8 mouse cellular contexts compared by ENCODE assay signal in genomic region chr1:136726145-136726935, GRCm38 (mm10).
DNase-seq lines count a peak whose midpoint lies in the region; ATAC-seq and TF ChIP-seq lines count a peak whose summit lies in the region.

No protein-coding gene starts in this region.

- no peak overlapping the region for H3K4me3 ChIP-seq in forebrain, postnatal 0 days (ENCODE audit: low read depth, low read length)
- no peak overlapping the region for H3K4me3 ChIP-seq in forebrain, embryonic 13.5 days
- no peak overlapping the region for H3K4me3 ChIP-seq in midbrain, embryonic 14.5 days (replicated peaks; ENCODE audit: low read depth, low read length)
- H3K4me3 ChIP-seq in midbrain, embryonic 13.5 days (replicated peaks): no peak overlapping the region
- H3K4me3 ChIP-seq in hindbrain, embryonic 10.5 days: no peak overlapping the region

- WGBS in forebrain, postnatal 0 days: 43% methylated on average over 11 of the region's 11 CpGs
- 54% methylated on average over 11 of the region's 11 CpGs for WGBS in forebrain, embryonic 13.5 days
- 42% methylated on average over 11 of the region's 11 CpGs for WGBS in midbrain, embryonic 14.5 days
- 46% methylated on average over 11 of the region's 11 CpGs for WGBS in midbrain, embryonic 13.5 days
- 67% methylated on average over 11 of the region's 11 CpGs for WGBS in hindbrain, embryonic 10.5 days

- no peak overlapping the region for H3K9ac ChIP-seq in forebrain, postnatal 0 days
- H3K9ac ChIP-seq in forebrain, embryonic 13.5 days: no peak overlapping the region
- no peak overlapping the region for H3K9ac ChIP-seq in midbrain, embryonic 14.5 days (replicated peaks; ENCODE audit: low read length)
- H3K9ac ChIP-seq in midbrain, embryonic 13.5 days (replicated peaks): no peak overlapping the region

- no peaks in the 10 kb centered on the region for H3K9me3 ChIP-seq in forebrain, postnatal 0 days (ENCODE audit: low read length)
- no peaks in the 10 kb centered on the region for H3K9me3 ChIP-seq in forebrain, embryonic 13.5 days (replicated peaks)
- no peaks in the 10 kb centered on the region for H3K9me3 ChIP-seq in midbrain, embryonic 14.5 days (ENCODE audit: control insufficient read depth, low read length)
- H3K9me3 ChIP-seq in midbrain, embryonic 13.5 days: no peaks in the 10 kb centered on the region
- H3K9me3 ChIP-seq in hindbrain, embryonic 10.5 days: no peaks in the 10 kb centered on the region

- H3K27ac ChIP-seq in forebrain, postnatal 0 days (ENCODE audit: low read depth, low read length): no peak overlapping the region
- no peak overlapping the region for H3K27ac ChIP-seq in forebrain, embryonic 13.5 days
- H3K27ac ChIP-seq in midbrain, embryonic 14.5 days (replicated peaks; ENCODE audit: low read depth, low read length): no peak overlapping the region
- H3K27ac ChIP-seq in midbrain, embryonic 13.5 days: no peak overlapping the region
- no peak overlapping the region for H3K27ac ChIP-seq in hindbrain, embryonic 10.5 days

- DNase-seq in forebrain, postnatal 0 days: peak; percentile 45
- peak; percentile 67 for DNase-seq in midbrain, embryonic 14.5 days
- peak; percentile 48 for DNase-seq in kidney, postnatal 10 days
- DNase-seq in splenic B cell, adult 2 months (ENCODE audit: low read depth, low spot score): peak; percentile 69
- DNase-seq in ovary, postnatal 36 days (ENCODE audit: low spot score): no peak
- DNase-seq in hindbrain, embryonic 10.5 days (ENCODE audit: low spot score): no peak

- no peaks in the 10 kb centered on the region for H3K4me1 ChIP-seq in forebrain, postnatal 0 days (ENCODE audit: insufficient read depth)
- H3K4me1 ChIP-seq in forebrain, embryonic 13.5 days: peaks cover 9% of the 10 kb centered on the region; the same call in 1 of the 2 replicates
- H3K4me1 ChIP-seq in midbrain, embryonic 14.5 days (ENCODE audit: control insufficient read depth, insufficient read depth, low read length): no peaks in the 10 kb centered on the region
- peaks cover 16% of the 10 kb centered on the region for H3K4me1 ChIP-seq in midbrain, embryonic 13.5 days (replicated peaks)
- peaks cover 11% of the 10 kb centered on the region for H3K4me1 ChIP-seq in hindbrain, embryonic 10.5 days (replicated peaks)

- no peaks in the 10 kb centered on the region for H3K36me3 ChIP-seq in forebrain, postnatal 0 days (ENCODE audit: insufficient read depth)
- H3K36me3 ChIP-seq in forebrain, embryonic 13.5 days (ENCODE audit: poor library complexity, severe bottlenecking): no peaks in the 10 kb centered on the region
- H3K36me3 ChIP-seq in midbrain, embryonic 14.5 days (ENCODE audit: control insufficient read depth, insufficient read depth, low read length): no peaks in the 10 kb centered on the region
- H3K36me3 ChIP-seq in midbrain, embryonic 13.5 days: no peaks in the 10 kb centered on the region
- no peaks in the 10 kb centered on the region for H3K36me3 ChIP-seq in splenic B cell, adult 2 months (ENCODE audit: control insufficient read depth, insufficient read depth, low read length, poor library complexity, severe bottlenecking)
- no peaks in the 10 kb centered on the region for H3K36me3 ChIP-seq in hindbrain, embryonic 10.5 days

- no peak for ATAC-seq in forebrain, postnatal 0 days
- ATAC-seq in forebrain, embryonic 13.5 days: no peak
- no peak for ATAC-seq in midbrain, embryonic 14.5 days (ENCODE audit: low FRiP score, low TSS enrichment)
- no peak for ATAC-seq in midbrain, embryonic 13.5 days

- H3K27me3 ChIP-seq in forebrain, postnatal 0 days (ENCODE audit: insufficient read depth, low read length): no peaks in the 10 kb centered on the region
- peaks cover 3% of the 10 kb centered on the region; the same call in 1 of the 2 replicates for H3K27me3 ChIP-seq in forebrain, embryonic 13.5 days
- H3K27me3 ChIP-seq in midbrain, embryonic 14.5 days (ENCODE audit: control insufficient read depth, insufficient read depth, low read length): no peaks in the 10 kb centered on the region
- H3K27me3 ChIP-seq in midbrain, embryonic 13.5 days: no peaks in the 10 kb centered on the region
- no peaks in the 10 kb centered on the region for H3K27me3 ChIP-seq in splenic B cell, adult 2 months (ENCODE audit: control insufficient read depth, insufficient read depth, low read length, poor library complexity, severe bottlenecking)
- peaks cover 10% of the 10 kb centered on the region for H3K27me3 ChIP-seq in hindbrain, embryonic 10.5 days (ENCODE audit: insufficient read depth, poor library complexity, severe bottlenecking)

- H3K4me2 ChIP-seq in forebrain, postnatal 0 days (ENCODE audit: low read depth): no peak overlapping the region
- H3K4me2 ChIP-seq in forebrain, embryonic 13.5 days: no peak overlapping the region
- H3K4me2 ChIP-seq in midbrain, embryonic 14.5 days (ENCODE audit: low read length): no peak overlapping the region
- H3K4me2 ChIP-seq in midbrain, embryonic 13.5 days (replicated peaks): no peak overlapping the region

- TF ChIP-seq CTCF in forebrain, postnatal 0 days (IDR thresholded peaks at IDR 0.05; ENCODE audit: low read depth): peak; percentile 69

Comparison
In these comparisons a context has a peak if more than half of its experiments do, and no peak if none do; other contexts are left out.
1. DNase-seq: peak in forebrain, postnatal 0 days (single experiment), midbrain, embryonic 14.5 days (single experiment), kidney, postnatal 10 days (single experiment) and splenic B cell, adult 2 months (single experiment); none in ovary, postnatal 36 days (single experiment) and hindbrain, embryonic 10.5 days (single experiment).